Mouse (Mus musculus): ENCODE measurements around the gene Snx9. TPM values are rescaled to one million over a fixed set of nuclear protein-coding genes. Genes with fewer than 3 reads are reported as not detected.

The Snx9 gene
- polyA plus RNA-seq, 2 experiments from 2014 or later, result 4.8 to 7.7 TPM

DNA sequence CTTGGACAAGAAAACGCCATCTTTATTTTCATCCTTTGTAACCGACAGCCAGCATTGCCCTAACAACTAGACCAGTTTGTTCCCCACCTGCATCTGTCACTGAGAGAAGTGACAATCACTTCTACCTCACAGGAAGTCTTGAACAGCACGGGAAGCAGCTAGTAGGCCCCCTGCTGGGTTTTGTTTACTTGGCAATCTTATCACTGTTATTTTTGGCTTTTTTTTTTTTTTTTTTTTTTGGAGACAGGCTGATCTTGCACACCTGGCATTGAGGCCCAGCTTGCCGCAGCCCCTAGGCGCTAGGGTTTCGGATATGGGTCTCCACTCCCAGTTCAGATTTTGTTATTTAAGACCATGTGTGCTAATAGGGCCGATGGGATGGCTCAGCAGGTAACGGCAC is 132.4 kb downstream of the Snx9 start:
- no peak for ATAC-seq

DNA sequence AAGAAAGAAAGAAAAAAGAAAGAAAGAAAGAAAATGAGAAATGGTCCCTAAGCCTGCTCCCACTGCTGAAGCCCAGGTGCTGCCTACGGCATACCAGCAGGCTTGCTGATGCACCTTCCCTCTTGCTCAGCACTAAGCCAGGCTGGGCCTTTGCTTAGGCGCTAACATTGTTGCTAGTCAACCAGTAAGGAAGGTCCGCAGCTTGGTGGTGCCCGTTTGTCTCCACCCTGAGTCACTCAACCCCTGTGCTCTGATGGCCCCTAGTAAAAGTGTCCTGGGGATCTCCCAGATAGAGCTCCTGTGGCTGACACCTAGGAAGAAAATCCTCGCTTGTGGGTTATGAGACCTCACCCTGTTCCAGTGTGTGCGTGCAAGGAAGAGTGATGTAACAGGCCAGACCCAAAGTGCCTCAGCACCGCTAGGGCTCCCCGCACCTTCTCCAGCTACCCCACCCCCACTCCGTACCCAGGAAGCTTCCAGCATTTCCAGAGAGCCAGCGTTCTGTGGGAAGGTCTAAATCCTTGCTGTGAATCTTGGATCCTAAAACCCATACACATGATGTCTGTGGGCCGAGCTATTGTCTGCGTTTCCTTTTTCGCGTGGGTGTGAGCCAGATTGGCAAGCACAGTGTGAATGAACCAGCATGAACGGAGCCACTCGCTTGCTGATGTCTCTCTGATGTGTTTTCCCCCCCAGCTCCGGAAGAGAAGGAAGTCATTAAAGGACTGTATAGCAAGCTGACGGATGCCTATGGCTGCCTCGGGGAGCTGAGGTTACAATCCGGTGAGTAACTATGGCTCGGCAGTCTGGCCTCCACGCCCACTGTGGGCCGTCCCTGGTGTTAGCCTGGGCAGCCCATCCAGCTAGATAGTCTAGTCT is 134.2 kb downstream of the Snx9 start:
- ATAC-seq, result peak; percentile 57

GRCm38 (mm10) chr17:5976221-5977055 is 135.3 kb downstream of the Snx9 start:
- peak; percentile 26 for ATAC-seq

DNA sequence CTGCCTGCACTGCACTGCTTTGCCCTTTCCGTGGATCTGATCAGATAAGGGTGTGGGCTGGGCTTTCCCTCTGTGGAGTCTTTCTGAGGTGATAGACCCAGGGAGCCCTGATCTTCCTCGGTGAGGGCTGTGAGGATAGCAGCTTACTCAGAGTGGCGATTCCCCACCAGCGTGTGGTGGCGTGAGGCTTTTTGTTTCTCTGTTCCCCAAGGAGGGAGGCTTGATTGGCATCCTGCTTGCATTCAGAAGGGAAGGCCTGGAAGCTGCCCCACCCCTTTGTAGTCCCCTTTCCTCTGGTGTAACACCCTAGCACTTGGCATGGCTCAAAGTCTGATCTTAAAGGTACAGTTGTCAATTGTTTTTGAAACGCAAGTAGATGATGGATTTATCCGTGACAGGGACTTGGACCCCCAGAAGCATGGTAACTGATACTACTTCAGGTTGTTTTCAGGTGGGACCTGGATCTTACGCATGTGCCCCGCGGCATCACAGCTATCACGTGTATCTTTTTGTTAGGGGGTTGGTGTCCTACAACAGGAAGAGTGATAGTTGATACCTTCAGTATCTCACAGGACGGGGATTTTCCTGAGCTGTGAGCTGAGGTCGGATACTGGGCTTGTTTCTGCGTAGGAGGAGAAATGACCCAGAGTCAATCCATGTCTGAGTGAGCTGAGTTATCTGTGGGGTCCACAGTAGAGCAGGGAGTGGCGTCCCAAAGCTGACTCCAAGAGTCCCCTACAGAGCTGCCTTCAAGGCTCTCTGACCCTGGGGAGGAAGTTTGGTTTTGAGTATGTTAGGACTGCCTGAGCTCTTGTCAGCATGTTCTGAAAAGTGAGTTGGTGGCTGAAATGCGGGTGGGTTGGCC is 136.2 kb downstream of the Snx9 start:
- peak; percentile 47 for ATAC-seq

- no peak for ATAC-seq
Observed at GRCm38 (mm10) chr17:5977921-5978504, 136.9 kb downstream of the Snx9 start.

DNA sequence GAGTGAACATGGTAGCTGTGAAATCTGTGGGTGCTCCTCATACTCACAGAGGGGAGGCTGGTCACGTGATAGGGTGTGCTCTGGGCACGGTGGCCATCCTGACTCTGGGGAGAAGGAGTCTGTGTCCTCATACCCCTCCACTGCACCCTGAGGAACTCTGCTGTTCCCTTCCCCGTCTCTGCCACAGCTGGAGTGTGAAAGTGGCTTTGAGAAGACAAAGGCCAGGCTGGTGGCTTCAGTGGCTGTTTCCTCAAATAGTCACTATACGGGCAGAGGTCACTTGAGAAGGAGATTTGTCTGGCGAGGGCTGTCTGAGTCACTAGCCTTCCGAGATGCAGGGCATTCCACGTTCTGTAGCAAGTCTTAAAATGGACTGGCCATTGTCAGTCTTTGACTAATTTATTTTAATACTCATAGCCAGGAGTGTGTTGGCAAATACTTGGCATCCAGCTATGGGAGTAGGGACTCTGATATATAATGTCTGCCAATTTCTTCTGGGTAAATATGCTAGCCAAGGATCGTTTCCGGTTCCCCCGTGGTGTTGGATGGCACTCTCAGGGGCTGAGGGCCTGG is 137.5 kb downstream of the Snx9 start:
- no peak for ATAC-seq

GRCm38 (mm10) chr17:5980860-5981259 is 139.7 kb downstream of the Snx9 start:
- no peak for ATAC-seq

Other genes with a start within 250 kb of the Snx9 start
- 10 to 100 TPM; 12.6 to 13.3 TPM for gene Synj2, start 100.0 kb downstream of the Snx9 start, polyA plus RNA-seq (2017; shearing (Covaris generic))
- 1 to 10 TPM; 1.8 to 2.0 TPM for gene Serac1, start 238.4 kb downstream of the Snx9 start, polyA plus RNA-seq (2017; shearing (Covaris generic))
- 100 to 1,000 TPM in 1 of 2 experiments, 10 to 100 TPM in 1; 96.4 to 102 TPM for gene Gtf2h5, start 238.5 kb downstream of the Snx9 start, polyA plus RNA-seq (2017; shearing (Covaris generic))

All from activated CD4-positive, CD25-positive, alpha-beta regulatory T cell, adult 4 months (primary cell).